Mouse (Mus musculus): ENCODE data around the gene Troap.
"Not testable (repeated sequence)": the region's sequence is repeated elsewhere in the genome, so short reads cannot be mapped to it uniquely, and the experiment has no call there.

Gene Troap

DNA sequence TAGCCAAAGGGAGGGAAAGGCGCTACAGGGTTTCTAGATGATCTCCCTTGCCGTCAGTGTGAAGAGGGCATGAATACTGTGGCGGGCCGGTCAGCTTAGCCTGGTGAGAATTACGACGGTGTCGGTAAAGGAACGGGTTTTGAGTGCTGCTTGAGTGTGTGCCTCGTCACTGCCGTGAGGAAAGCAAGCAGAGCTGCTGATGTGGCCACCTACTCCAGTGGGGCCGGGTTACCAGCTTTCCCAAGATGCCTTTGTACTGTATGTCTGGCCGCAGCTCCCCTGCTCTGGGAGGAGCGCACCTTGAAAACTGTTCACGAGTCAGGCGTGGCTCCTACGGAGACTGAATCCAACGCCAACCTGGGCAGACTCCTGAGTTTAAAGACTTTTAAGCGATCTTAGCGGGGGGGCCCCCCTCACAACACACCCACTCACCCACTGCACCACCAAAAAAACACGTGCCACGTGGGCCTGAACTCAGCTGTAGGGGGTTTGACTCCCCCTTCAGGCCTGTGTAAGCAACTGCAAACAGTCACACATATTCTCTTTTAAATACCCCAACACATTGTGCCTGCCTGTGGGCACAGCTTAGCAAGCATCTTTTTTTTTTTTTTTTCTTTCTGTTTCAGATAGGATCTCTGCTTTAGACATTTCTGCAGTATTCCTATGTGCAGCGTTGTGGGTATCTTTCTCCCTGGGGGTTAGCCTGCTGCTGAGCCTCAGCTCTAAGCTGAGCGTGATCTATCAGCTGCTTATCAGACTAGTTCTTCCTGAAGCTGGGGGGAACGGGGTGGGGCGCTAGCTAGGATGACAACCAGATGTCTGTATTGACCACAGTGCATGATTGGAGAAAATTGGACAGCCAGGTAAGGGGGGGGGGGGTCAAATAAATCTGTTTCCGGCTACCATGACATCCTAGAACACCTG is 34.1 kb upstream of the Troap start:
- in situ Hi-C loops (cut with MboI; ENCODE audit: low pct_unique_long_range_greater_than_20kb in 1 of 2, low sequenced_read_pairs in 2 of 2, unreplicated experiment in 1 of 2), result no loop called here

DNA sequence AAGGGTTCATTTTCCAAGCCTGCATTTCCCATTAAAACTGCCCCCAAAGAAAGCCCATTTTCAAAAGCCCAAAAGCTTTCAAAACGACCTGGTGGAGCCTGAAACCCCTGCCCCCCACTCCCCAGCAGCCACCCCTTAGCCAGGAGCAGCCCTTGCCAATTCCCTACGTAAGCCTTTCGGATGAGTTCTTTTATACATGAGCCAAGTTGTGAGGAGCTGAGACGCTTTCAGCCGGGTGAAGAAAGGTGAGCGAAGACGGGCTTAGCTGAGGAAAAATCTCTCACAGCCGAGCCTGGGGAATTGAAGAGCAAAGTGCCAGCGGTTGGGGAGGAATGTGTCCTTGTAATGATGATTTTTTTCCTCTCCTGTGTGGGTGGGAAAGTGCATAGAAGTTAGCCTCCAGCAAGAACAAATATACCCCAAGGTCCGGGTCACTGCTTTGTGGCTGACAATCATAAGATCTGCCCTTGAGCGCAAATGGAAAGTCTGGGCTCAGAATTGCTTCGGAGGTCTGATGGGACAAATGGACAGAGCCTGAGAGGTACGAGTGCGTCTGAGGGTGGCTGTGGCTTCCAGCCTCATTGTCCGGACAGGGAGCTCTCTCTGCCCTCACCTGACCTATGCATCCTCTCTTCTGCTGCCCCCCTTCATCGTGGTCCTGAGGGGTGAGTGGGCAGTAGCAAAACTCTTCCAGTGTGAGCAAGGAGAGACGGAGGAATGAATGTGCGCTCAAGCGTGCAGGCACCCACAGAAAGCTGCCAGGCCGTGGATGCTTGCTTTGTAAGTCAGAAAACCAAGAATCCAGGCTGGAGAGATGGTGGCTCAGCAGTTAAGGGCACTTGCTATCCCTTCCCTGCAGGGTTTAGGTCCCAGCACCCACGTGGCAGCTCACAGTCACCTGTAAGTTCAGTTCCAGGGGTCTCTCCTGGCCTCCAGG is 33.2 kb upstream of the Troap start:
- in situ Hi-C loops (cut with MboI; ENCODE audit: low pct_unique_long_range_greater_than_20kb in 1 of 2, low sequenced_read_pairs in 2 of 2, unreplicated experiment in 1 of 2), result no loop called here

DNA sequence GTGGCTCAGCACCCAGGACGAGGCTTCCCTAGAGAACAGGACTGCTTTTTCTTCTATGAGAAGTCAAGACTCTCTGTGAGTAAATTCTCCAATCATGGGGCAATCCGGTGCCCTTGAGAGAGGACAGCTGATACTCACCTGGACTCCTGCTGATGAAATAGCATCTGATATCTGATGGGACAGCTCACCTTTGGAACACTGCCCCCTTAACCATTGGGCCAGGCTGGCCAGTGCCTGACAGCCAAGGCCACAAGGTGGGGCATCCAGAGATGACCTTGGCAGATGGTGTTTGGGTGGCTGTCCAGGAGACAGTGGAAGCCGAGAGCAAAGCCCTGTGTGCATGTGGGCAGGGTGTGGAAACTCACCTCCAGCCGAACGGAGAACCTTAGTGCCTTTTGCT is 32.0 kb upstream of the Troap start:
- in situ Hi-C loops (cut with MboI; ENCODE audit: low pct_unique_long_range_greater_than_20kb in 1 of 2, low sequenced_read_pairs in 2 of 2, unreplicated experiment in 1 of 2), result no loop called here

DNA sequence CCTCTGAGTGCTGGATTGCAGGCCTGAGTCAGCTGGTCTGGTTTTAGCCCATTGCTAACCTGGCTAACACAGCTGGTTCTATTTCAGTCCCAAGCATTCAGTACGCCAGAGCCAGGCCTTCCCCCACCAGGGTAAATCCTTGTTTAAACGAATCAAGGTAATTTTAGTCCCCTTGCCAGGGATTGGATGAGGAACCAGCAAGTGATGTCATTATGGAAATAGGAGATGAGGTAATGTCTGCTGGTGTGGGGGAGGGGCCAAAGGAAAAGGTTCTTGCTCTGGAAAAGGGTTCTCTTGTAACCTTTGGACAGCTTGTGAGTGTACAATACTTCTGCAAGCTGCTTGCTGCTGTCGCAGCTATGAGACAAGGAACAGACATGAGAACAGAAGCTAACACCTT is 29.5 kb upstream of the Troap start:
- in situ Hi-C loops (cut with MboI; ENCODE audit: low pct_unique_long_range_greater_than_20kb in 1 of 2, low sequenced_read_pairs in 2 of 2, unreplicated experiment in 1 of 2), result no loop called here

DNA sequence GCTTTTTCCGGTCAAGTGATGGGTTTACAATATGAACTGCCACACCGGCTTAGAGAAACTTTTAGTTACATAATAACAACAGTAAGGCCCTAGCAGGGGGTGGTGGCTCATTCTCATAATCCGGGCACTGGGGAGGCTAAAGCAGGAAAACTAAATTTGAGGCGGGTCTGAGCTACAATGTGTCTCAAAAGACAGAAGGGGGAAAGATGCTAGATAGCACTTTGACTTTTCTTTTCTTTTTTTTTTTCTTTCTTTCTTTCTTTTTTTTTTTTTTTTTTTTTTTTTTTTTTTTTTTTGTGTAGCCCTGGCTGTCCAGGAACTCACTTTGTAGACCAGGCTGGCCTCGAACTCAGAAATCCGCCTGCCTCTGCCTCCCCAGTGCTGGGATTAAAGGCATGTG is 28.6 kb upstream of the Troap start:
- in situ Hi-C loops (cut with MboI; ENCODE audit: low pct_unique_long_range_greater_than_20kb in 1 of 2, low sequenced_read_pairs in 2 of 2, unreplicated experiment in 1 of 2), result not testable (repeated sequence)

DNA sequence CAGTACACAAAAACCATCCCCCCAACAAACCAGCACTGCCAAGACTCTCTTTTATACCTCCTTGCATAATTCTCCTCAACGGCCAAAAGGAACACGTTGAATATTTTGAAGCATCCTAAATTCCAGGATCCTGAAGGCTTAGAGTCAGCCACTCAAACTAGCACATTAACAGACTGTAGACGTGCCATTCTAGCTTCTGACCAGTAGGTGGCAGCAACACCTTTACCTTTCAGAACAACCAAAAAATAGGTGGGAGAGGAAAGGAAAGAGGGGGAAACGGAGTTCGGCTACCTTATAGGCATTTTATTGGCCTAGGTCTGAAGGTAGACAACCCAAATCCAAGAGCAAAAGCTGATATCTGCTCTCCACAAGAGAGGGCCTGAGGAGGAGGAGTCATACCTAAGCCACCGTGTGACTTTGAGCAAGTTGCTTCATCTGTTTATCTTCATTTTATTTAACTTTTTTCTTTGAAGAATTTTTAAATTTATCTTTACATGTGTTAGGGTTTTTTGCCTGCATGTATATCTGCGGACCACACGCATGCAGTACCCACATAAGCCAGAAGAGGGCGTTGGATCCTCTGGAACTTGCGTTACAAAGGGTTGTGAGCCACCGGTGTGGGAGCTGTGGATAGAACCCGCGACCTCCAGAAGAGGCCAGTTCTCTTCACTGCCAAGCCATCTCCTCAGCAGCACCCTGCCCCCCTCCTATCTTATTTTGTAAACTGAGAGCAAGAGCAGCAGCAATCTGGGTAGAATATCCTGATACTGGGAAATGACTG is 24.7 kb upstream of the Troap start:
- in situ Hi-C loops (cut with MboI; ENCODE audit: low pct_unique_long_range_greater_than_20kb in 1 of 2, low sequenced_read_pairs in 2 of 2, unreplicated experiment in 1 of 2), result no loop called here

DNA sequence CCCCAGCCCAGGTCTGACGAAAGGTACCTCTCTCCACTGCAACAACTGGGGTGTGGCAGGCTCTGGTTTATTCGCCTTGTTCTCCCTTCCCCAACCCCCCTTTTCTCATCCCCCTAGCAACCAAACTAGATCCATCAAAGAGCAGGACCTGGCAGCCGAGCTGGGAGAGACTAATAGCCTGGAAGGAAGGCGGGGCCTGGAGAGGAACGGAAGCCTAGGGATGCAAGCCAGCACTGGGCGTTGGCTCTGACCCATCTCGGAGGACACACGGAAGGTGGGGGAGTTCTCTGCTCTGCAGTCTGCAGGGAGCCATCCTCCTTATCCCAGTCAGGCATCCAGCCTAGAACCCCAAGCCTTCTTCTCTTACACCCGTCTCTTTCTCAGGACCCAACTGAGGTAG is 21.0 kb upstream of the Troap start:
- in situ Hi-C loops (cut with MboI; ENCODE audit: low pct_unique_long_range_greater_than_20kb in 1 of 2, low sequenced_read_pairs in 2 of 2, unreplicated experiment in 1 of 2), result no loop called here

DNA sequence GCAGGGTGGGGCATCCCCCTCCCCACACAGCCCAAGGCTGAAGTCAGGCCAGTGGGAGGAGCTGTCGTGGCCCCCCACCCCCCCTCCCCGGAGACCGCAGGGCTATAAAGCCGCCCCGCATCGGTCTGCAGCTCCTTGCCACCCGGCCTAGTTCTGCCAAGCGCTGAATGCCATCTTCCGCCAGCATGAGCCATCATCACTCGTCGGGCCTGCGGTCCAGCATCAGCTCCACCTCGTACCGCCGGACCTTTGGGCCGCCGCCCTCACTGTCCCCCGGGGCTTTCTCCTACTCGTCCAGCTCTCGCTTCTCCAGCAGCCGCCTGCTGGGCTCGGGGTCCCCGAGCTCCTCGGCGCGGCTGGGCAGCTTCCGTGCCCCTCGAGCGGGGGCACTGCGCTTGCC is 19.3 kb upstream of the Troap start, which contains the start of gene Prph:
Gene Prph (plus strand): TSS at position 135 of the 400 bp plus-strand sequence.
- in situ Hi-C loops (cut with MboI; ENCODE audit: low pct_unique_long_range_greater_than_20kb in 1 of 2, low sequenced_read_pairs in 2 of 2, unreplicated experiment in 1 of 2), result no loop called here

DNA sequence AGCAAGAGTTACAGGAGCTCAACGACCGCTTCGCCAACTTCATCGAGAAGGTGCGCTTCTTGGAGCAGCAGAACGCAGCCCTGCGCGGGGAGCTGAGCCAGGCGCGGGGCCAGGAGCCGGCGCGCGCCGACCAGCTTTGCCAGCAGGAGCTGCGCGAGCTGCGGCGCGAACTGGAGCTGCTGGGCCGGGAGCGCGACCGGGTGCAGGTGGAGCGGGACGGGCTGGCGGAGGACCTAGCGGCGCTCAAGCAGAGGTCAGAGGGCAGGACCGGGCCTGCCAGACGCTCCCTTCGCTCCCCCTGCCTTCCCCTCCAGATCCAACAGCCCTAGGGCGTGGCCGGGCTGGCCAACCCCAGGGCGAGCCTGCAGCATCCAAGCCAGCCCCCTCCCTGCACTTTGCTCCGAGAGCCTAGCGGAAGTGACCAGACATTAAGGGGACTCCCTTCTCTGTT is 18.8 kb upstream of the Troap start:
- in situ Hi-C loops (cut with MboI; ENCODE audit: low pct_unique_long_range_greater_than_20kb in 1 of 2, low sequenced_read_pairs in 2 of 2, unreplicated experiment in 1 of 2), result no loop called here

DNA sequence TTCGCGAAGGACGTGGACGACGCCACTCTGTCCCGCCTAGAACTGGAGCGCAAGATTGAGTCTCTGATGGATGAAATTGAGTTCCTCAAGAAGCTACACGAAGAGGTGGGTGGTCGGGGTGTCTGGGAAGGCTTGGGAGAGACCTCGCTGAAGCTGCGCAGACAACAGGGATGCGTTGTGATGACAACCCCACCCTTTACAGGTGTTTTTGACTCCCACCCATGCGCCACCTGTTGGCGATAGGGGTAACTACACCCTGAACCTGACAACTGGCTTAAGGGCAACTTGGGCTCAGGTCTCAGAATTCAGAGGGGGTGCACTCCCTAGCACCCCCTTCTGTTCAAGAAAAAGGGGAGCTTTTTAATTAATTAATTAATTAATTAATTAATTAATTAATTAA is 18.0 kb upstream of the Troap start:
- in situ Hi-C loops (cut with MboI; ENCODE audit: low pct_unique_long_range_greater_than_20kb in 1 of 2, low sequenced_read_pairs in 2 of 2, unreplicated experiment in 1 of 2), result no loop called here

DNA sequence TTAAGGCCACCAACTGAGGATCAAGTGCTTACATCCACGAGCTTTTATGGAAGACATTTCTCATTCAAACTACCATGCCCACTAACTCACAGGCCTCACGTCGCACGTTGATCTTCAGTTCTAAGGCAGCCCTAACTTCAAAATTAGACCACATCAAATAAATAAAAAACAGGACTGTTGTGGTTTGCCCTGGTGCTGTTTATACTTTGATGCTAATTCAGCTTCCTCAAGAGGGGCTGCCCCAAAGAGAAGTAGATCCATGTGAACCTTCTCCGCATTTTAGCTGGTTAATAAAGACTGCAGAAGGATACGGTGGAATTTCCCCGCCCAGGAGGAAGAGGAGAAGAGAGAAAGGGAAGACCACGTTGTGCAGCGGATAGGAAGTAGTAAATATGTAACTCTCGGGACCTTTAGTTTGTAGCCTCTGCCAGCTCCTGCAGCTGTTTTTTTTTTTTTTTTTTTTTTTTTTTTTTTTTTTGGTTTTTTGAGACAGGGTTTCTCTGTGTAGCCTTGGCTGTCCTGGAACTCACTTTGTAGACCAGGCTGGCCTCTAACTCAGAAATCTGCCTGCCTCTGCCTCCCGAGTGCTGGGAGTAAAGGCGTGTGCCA is 8.7 kb upstream of the Troap start:
- in situ Hi-C loops (cut with MboI; ENCODE audit: low pct_unique_long_range_greater_than_20kb in 1 of 2, low sequenced_read_pairs in 2 of 2, unreplicated experiment in 1 of 2), result no loop called here

DNA sequence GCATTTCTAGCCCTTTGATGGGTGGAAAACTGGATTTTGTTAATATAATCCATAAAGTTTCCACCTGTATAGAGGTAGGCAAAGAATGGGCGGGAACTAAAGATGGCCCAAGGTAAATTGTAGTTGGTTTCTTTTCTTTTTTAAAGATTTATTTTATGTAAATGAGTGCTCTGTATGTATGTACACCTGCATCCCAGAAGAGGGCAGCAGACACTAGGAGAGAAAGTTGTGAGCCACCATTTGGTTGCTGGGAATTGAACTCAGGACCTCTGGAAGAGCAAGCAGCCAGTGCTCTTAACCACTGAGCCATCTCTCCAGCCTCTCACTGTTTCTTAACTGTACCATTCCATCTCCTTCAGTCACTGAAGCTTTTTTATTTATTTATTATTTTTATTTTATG is 2.4 kb upstream of the Troap start:
- in situ Hi-C loops (cut with MboI; ENCODE audit: low pct_unique_long_range_greater_than_20kb in 1 of 2, low sequenced_read_pairs in 2 of 2, unreplicated experiment in 1 of 2), result no loop called here

DNA sequence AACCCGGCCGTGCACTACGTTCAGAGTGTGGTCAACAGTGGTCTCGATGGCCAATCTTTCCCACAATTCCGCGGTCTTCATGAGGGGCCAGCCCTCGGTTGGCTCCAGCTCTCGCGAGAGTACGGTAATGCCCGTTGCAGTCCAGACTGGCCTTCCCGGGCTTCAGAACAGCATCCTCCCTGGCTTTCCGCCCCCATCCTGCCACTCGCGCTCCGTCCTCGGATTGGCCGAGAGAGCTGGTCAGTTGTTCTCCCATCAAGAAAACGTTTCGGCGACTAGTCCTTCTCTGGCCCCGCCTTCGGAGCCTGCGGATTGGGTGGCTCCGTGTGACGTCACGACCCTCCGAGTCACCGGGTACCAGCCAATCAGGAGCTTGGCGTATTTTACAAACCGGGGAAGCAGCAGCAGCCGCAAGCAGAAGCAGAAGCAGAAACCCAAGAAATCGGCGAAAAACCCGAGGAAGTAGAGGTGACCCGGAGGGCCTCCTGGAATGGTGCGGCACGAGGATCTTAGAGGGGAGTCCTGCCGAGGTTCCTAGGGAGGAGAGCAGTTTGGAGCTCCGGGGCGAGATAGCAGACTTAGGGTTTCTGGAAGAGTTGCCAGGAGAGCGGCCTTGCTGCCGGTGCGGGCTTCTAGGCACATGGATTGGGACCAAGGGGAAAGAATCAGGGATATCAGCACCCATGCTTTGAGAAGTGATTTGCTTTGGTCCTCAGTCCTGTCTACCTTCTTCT is 392 bp downstream of the Troap start:
- in situ Hi-C loops (cut with MboI; ENCODE audit: low pct_unique_long_range_greater_than_20kb in 1 of 2, low sequenced_read_pairs in 2 of 2, unreplicated experiment in 1 of 2), result no loop called here

DNA sequence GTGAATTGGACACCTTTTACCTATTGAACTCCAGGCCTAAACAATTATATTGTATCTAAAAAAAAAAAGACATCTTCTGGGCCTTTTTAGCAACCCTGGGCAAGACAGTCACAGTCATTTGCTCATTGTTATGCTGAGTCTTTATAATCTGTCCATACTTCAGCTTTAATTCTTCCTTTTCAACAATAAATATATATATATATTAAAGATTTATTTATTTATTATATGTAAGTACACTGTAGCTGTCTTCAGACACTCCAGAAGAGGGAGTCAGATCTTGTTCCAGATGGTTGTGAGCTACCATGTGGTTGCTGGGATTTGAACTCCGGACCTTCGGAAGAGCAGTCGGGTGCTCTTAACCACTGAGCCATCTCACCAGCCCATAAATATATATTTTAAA is 1.6 kb downstream of the Troap start:
- in situ Hi-C loops (cut with MboI; ENCODE audit: low pct_unique_long_range_greater_than_20kb in 1 of 2, low sequenced_read_pairs in 2 of 2, unreplicated experiment in 1 of 2), result not testable (repeated sequence)

DNA sequence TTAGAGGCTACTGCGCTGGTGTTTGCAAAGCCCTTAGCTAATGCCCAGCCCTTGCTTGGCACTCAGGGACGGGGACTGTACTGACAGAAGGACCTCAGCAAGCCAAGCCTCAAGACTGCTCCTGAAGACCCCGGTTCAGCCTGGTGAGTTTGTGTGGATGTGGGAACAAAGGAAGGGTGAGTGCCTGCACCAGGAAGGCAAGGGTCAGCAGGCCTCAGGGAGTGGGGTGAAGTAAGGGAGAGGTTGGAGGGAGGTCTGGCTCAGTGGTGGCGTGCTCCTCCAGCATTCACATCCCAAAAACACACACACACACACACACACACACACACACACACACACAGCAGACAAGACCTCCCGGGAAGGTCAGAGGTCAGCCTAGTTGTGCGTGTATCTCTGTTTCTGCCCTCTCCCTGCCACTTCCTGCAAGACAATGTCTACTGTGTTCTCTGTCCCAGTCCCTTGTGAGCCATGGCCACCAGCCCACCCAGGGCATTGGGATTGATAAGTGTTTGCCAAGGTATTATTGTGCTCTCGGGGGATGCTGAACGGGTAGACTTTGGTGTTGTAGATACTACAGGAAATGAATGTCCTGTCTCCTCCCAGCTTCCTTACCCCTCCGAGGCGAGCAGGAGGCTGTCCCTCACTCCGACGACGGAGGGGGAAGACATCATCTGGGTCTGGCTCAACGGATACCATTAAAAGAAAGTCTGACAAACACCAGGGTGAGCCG is 4.0 kb downstream of the Troap start:
- in situ Hi-C loops (cut with MboI; ENCODE audit: low pct_unique_long_range_greater_than_20kb in 1 of 2, low sequenced_read_pairs in 2 of 2, unreplicated experiment in 1 of 2), result no loop called here

DNA sequence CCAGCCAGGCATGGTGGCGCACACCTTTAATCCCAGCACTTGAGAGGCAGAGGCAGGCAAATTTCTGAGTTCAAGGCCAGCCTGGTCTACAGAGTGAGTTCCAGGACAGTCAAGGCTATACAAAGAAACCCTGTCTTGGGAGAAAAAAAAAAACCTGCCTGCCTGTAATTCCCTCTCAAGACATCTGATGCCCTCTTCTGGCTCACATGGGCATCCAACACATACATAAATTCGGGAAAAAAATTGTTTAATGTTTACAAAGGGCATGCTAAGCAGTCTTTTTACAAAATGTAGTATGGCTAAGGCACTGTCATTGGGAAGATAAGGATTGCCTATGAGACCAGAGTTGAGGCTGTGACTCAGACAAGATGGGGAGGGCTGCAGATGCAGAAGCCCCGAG is 5.4 kb downstream of the Troap start:
- in situ Hi-C loops (cut with MboI; ENCODE audit: low pct_unique_long_range_greater_than_20kb in 1 of 2, low sequenced_read_pairs in 2 of 2, unreplicated experiment in 1 of 2), result no loop called here

DNA sequence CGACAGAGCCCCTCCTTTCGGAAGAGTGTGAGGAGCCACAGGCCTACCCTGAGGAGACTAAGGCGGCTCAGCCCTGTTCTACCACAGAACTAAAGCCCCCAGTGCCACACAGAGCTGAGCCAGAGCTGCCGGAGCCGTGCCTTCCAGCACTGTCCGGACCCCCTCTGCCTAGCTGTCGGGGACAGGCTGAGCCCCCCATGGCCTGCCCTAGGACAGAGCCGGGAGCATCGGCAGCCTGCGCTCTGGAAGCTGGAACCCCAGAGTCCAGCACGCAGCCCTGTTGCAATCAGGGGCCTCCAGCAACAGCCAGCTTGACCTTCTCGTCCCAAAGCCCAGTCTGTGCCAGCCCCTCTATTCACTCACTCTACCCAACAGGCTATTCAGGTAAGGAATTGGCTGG is 7.9 kb downstream of the Troap start:
- in situ Hi-C loops (cut with MboI; ENCODE audit: low pct_unique_long_range_greater_than_20kb in 1 of 2, low sequenced_read_pairs in 2 of 2, unreplicated experiment in 1 of 2), result no loop called here

All from mouse embryonic stem cell (cell line).